Mouse (Mus musculus): Measurements from ENCODE around the gene Mpig6b.
A peak's percentile ranks its signal among the peaks of the same experiment; 100 is the strongest.

Mpig6b gene

GRCm38 (mm10) chr17:35066084-35066483 is at the start of gene Mpig6b:
Gene Mpig6b, minus strand, starts transcription at chr17:35066184.
- no peak for DNase-seq

- no peak for DNase-seq
Measured at GRCm38 (mm10) chr17:35115046-35116019, 49.3 kb upstream of the Mpig6b start, which contains the start of gene Ly6g5b. Gene Ly6g5b, minus strand, starts transcription at chr17:35115428.

GRCm38 (mm10) chr17:35111774-35112173 is 45.8 kb upstream of the Mpig6b start:
- no peak for DNase-seq

DNA sequence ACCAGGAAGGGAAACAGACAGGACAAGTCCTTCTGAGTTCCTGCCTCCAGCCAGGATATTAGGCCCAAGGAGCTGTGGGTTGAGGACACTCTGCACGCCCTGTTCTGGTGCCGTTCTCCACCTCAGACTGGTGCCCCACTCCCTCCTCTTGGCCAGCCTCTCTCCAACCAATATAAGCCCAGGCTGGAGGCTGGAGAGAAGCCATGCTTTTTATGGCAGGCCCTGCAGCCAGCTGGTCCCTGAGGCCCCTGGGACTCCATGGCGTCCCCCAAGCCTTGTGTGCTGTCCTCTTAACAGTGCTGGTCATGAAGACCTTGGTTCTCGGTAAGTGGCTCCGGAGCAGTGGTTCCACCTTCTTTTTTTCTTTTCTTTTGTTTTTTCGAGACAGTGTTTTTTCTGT is 42.1 kb upstream of the Mpig6b start, which contains the start of gene Ly6g5c:
Ly6g5c (plus strand) TSS at position 183 of the 400 bp plus-strand sequence.
- DNase-seq = no peak

DNA sequence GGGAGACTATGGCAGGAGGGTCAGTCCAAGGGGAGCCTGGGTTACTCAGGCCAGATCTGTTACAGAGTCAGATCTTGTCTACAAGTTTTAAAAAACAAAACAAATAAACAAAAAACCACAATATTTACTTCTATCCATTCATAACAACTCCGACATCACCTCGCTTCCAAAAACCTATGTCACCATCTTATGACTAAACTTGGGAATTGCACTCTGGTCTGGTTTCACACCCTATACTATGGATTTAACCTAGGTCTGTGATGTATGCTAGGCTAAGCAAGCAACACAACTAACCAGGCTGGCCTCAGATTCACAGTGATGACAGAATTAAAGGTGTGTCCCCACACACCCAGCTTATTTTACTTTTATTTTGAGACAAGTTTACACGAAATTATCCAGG is 40.5 kb upstream of the Mpig6b start:
- DNase-seq = no peak

DNA sequence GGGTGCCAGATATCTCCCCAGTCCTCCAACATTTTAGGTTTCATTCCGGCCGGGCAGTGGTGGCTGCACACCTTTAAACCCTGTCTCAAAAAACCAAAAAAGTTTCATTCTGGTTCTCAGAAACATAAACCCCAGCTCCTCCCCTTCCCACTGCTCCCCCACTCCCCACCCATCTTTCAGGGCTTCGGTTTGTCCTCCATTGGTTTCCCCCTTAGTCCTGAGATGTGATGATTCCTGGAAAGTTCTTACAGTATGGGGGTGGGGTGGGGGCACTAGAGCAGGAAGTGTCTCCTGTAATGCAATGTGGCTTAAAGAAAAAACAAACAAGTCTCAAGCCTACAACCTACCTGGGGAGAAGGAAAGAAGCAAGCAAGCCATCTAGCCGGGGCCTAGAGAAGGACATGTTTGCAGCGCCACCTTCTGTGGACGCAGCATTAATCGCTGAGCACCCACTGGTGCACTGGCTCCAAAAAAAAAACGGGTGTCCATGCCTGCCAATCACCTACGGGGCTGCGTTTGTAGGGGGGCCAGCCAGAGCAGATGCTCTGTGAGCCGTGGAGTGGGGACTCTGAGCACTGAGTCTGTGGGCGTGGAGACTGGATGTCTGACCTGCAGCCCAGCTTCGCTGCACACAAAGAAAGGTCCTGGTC is 39.9 kb upstream of the Mpig6b start:
- DNase-seq = peak; percentile 43

GRCm38 (mm10) chr17:35104754-35105153 is 38.8 kb upstream of the Mpig6b start:
- no peak for DNase-seq

GRCm38 (mm10) chr17:35104079-35104478 is 38.1 kb upstream of the Mpig6b start:
- no peak for DNase-seq

DNA sequence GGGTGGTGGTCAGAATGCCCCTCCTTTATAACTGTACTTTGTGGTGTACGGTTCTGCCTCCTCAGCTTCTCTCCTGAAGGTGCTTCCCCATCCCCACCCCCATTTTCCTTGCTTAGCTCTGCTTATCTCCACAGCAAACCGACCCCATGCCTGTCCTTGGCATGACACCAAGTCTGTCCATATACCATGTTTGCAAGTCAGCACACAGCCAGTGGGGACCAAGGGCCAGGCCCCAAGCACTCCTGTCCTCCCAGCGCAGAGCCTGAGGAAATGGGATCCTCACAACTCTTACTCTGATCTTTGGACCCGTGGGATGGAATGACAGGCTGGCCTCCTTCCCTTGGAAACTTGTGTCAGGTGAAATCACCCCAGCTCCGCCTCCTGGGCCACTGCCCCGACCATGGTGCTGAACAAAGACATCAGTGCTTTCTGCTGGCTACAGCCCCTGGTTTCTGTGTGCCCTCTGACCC is 37.3 kb upstream of the Mpig6b start:
- DNase-seq = no peak

GRCm38 (mm10) chr17:35102299-35102698 is 36.3 kb upstream of the Mpig6b start:
- no peak for DNase-seq

DNA sequence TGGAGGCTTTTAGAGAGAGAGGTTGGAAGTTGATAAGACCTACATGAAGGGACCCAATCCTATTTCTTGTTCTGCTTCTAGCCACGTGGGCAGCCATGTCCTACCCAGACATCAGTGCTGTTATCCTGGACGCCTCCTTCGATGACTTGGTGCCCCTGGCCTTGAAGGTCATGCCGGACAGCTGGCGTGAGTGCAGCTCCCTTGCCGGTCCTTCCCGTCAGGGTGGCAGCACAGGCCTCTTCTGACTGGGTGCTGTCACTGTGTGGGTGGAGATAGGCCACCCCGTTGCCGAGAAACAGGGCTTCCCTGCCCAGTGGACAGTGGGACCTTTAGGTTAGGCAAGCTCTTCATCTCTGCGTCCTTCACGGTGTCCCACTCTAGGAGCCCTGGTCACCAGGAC is 35.2 kb upstream of the Mpig6b start:
- DNase-seq = no peak

GRCm38 (mm10) chr17:35100196-35100765 is 34.3 kb upstream of the Mpig6b start:
- no peak for DNase-seq

- DNase-seq = peak; percentile 49
Measured at GRCm38 (mm10) chr17:35097164-35097655, 31.2 kb upstream of the Mpig6b start.

DNA sequence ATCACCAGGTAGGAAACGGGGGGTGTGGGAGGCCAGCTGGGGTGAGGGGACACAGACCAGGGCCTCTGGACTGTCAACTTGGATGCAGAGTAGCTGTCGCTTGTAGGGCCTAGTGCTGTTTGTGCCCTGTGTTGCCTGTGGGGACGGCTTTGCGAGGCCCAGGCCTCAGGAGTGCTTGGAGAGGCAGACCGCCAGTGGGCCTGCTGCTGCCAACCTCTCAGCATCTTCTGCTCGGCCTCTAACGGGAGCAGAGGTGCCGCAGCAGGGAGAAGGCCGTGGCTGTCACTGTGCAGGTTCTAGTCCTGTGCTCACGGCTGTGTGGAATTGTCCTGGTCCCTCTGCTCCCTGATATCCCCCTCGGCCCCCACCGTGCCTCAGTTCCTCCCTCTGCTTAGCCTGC is 30.6 kb upstream of the Mpig6b start:
- no peak for DNase-seq

DNA sequence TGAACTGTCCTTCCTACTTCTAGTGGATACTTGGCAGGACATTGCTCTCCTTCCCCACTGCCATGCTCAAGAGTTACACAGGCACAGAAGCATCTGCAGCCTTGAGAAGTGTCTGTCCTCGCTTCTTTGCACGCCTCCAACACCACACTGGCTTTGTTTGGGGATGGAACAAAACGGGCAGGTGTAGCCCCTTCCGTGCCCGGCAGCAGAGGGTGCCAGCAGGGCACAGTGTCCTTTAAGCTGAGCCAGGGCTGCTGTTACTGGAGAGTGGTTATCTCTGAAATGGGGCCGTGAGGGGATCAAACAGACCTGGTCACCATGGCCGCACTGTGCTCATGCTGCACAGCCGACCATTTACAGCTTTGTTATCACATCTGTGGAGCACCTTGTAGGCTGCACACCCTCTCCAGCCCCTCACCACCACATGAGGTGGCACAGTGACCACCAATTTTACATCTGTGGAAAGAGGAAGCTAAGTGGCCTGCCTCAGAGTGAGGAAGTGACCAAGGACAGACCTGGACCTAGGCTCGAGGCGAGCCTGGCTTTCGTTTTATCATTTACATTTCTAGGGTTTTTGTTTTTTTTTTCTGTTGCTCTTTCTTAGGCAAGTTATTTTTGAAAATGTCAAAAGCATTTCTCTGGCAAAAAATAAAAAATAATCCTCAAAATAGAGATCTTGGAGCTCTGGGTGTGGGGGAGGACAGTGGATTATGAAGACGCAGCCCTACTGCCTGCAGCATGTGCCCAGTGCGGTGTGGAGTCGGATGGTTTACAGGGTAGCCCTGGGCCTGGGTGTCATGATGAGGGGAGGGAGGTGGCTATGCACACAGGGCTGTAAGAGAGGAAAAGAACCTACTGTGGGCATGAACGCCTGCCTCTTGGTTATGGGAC is 28.7 kb upstream of the Mpig6b start:
- no peak for DNase-seq

DNA sequence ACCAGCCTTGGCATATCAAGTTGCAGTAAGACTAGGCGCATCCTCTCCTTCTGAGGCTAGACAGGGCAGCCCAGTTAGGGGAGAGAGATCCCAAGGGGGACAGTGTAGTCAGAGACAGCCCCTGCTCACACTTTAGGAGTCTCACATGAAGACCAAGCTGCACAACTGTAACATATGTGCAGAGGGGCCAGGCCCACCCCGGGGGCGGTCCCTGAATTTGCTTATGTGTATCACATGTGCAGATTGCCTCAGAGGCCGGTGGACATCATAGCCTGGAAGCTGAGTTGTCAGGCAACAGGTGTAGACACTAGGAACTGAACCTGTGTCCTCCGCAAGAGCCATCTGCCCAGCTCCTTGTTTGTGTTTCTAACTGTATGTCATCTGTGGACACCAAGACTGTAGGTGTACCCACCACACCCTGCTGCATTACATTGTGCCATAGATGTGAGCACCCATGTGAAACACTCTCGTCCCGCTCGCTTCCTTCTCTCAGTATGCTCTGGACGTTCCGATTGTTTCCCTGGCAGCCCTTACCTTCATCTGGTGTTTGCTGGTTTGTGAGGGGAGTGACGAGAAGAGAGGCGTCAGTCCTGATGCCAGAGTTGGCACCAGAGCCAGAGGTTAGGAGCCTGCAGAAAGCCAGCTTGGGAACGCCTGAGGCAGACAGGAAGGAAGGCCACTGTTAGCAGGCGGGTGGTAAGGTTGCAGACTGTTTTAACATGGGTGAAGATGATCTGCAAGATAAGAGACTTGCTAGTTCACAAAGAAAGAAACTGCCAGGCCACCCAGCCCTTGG is 26.6 kb upstream of the Mpig6b start:
- DNase-seq = no peak

DNA sequence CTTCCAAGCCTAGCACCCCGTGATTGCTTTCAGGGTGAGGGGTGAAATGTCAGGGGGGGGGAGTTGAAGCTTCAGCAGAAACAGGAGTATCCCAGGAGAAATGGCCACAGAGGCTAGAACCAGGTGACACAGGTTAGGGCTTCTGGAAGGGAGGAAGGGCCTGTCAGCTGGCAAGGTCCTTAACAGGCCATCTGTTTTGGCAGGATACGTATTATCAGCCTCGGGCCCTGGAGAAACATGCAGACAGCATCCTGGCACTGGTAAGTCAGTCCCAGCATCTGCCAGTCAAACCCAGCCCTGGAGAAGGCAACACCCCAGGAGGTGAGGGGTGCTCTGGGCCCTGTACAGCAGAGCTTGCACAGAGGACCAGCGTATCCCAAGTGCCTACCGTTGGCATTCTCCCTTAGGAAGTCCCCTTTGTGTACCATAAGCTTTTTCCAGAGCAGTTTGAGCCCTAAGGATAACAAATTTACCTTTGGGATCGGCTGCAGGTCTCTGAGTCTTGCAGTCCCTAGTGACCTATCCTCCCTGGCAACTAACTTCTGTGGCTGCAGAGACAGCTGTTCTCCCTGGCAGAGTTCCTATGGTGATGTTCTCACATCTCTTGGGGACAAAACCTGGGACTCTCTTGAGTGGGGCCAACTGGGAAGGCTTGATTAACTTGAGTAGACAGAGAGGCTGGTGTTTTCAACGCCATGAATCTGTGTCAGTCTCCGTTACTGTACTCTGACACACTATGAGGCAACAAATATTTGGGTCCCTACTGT is 24.4 kb upstream of the Mpig6b start:
- DNase-seq = no peak

- peak; percentile 93 for DNase-seq
Measured at GRCm38 (mm10) chr17:35088825-35089644, 23.1 kb upstream of the Mpig6b start, which contains the start of gene Abhd16a. Gene Abhd16a, plus strand, starts transcription at chr17:35089263.

GRCm38 (mm10) chr17:35088151-35088550 is 22.2 kb upstream of the Mpig6b start:
- DNase-seq = no peak
